Mouse (Mus musculus) neural tube, embryonic 11.5 days (tissue): ENCODE data around the gene Esrrg. TPM values are rescaled to one million over a fixed set of nuclear protein-coding genes. Genes with fewer than 3 reads are reported as not detected.

Source experiments
- ATAC-seq: fragments of 200-750 bp; cut with Nextera tagmentation; 2 replicates; pipeline ENCODE4 v1.8.0; 2017; ENCODE audit warnings: moderate number of reproducible peaks, mild to moderate bottlenecking, moderate TSS enrichment, moderate library complexity; ENCODE audit not compliant: insufficient read depth, low FRiP score, low TSS enrichment
- DNase-seq: peaks from one replicate; pipeline ENCODE4 v3.0.0-alpha.2; 2015; ENCODE audit warnings: low spot score
- H3K27ac ChIP-seq: fragments of 300-500 bp; sonication (generic); 2 replicates; pipeline ENCODE4 v1.5.1; 2014; ENCODE audit warnings: low read depth, mild to moderate bottlenecking, low read length
- H3K27me3 ChIP-seq: fragments of 300-500 bp; sonication (generic); 2 replicates; pipeline ENCODE4 v1.6.1; 2014; ENCODE audit warnings: mild to moderate bottlenecking, low read length, mixed read lengths; ENCODE audit not compliant: control insufficient read depth, insufficient read depth
- H3K36me3 ChIP-seq: fragments of 300-500 bp; sonication (generic); 2 replicates; pipeline ENCODE4 v1.6.1; 2014; ENCODE audit warnings: mild to moderate bottlenecking, low read length, moderate library complexity, mixed read lengths; ENCODE audit not compliant: control insufficient read depth, insufficient read depth
- H3K4me1 ChIP-seq: fragments of 300-500 bp; sonication (generic); 2 replicates; pipeline ENCODE4 v1.6.1; 2014; ENCODE audit warnings: low read length, mixed read lengths; ENCODE audit not compliant: control insufficient read depth, insufficient read depth
- H3K4me2 ChIP-seq: fragments of 300-500 bp; sonication (generic); 2 replicates; pipeline ENCODE4 v1.6.1; 2014; ENCODE audit warnings: low read depth, mild to moderate bottlenecking, moderate library complexity
- H3K4me3 ChIP-seq: fragments of 300-500 bp; sonication (generic); 2 replicates; pipeline ENCODE4 v1.5.1; 2014; ENCODE audit warnings: low read depth, low read length
- H3K9ac ChIP-seq: fragments of 300-500 bp; sonication (generic); 2 replicates; pipeline ENCODE4 v1.6.1; 2014; ENCODE audit warnings: mild to moderate bottlenecking, low read length
- H3K9me3 ChIP-seq: fragments of 300-500 bp; sonication (generic); 2 replicates; pipeline ENCODE4 v1.6.1; 2016; ENCODE audit warnings: low read length; ENCODE audit not compliant: control insufficient read depth
- WGBS: fragments of 180-500 bp; shearing (Covaris S2); extraction: QIAGEN DNeasy Blood & Tissue Kit; methylation state at CpG from one replicate; pipeline ENCODE4 v1.1.7; 2014; 5-methylcytosine and 5-hydroxymethylcytosine counted together
- polyA plus RNA-seq: library from polyadenylated mRNA; unstranded; fragments of >200 nt; fragmentation: Nextera tagmentation; extraction: Ambion mirVana; gene quantifications from 2 replicates; pipeline ENCODE4 v1.2.1, GENCODE M21; 2014

The Esrrg gene
- polyA plus RNA-seq, 1 experiment from 2014 or later, result 12.7 TPM

DNA sequence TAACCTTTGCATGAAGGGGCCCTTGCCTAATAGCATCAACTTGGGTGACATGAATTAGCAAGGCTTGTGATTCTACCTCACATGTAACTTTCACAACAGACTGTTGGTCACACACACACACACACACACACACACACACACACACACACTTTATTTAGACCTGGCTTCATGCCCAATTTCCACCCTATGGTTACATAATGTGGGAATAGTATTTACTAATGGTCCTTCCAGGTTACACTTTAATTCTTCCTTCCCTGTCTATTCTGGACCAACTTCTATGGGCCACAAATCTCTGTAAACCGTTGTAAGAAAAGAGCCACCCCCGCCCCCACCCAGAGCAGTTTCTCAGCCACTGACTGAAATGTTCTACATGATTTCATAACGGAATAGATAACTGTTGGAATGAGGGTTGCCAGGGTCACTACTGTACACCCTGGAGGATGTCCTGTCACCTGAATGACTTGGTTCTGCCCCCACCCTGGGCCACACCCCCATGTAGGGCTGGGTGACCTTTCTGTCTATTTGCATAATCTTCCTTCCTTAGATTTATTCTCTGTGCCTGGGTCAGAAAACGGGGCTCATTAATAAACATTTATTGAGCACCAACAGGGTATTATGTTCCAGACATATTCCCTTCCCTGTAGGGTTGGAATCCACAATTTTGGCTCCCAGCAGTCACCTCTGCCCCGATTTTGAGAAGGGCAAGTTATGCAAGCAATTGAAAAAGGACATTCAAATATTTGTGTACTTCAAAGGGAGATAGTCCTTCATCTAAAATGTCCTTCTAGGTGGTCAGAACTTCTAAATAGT, 154.3 kb downstream of the Esrrg start:
- Histone ChIP-seq H3K9ac (no peak overlapping the region), H3K4me1 (no peaks in the 10 kb centered on the region), H3K36me3 (no peaks in the 10 kb centered on the region), H3K27me3 (no peaks in the 10 kb centered on the region), H3K27ac (no peak overlapping the region), H3K4me3 (no peak overlapping the region), H3K9me3 (no peaks in the 10 kb centered on the region), H3K4me2 (no peak overlapping the region)
- DNase-seq (no peak), ATAC-seq (no peak)
- 79% methylated on average over 5 of the region's 5 CpGs for WGBS

DNA sequence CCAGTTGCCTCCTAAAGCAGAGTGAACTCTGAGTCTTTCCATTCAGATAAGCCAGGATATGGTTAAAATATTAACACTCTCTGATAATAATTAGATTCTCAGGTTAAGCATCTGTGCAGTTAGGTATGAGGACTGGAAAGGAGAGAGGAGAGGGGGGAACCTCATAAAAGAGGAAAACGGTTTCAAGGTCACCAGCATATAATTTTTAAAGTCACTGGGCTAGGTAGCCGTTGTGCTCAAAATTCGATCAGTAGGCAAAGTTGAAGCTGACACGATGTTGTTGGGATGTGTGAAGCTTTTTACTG, 154.8 kb downstream of the Esrrg start:
- H3K27ac ChIP-seq, result no peak overlapping the region
- H3K9me3 ChIP-seq, result no peaks in the 10 kb centered on the region
- no peak for ATAC-seq
- no peak overlapping the region for H3K4me3 ChIP-seq
- no peaks in the 10 kb centered on the region for H3K4me1 ChIP-seq
- H3K4me2 ChIP-seq, result no peak overlapping the region
- no peaks in the 10 kb centered on the region for H3K27me3 ChIP-seq
- no peak for DNase-seq
- no peaks in the 10 kb centered on the region for H3K36me3 ChIP-seq
- WGBS, result 79% methylated on average over 4 of the region's 4 CpGs
- no peak overlapping the region for H3K9ac ChIP-seq

DNA sequence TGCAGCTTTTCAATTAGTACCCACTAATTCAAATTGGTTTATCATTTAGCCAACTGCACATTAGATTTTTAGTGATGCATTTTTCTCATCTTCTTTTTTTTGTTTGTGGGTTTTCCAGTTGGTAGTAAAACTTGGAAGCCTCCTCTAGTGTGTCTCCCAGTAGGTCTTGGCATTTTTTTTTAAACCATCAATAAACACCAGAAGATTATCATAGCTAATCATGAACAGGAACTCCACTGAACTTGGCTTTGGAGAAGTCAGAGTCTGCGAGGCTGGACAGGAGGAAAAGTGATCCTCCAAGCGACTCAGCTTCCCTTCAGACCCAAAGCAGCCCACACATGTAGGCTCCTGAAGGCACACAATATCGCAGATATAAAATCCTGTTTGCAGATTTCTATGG, 155.2 kb downstream of the Esrrg start:
- Histone ChIP-seq H3K9me3 (no peaks in the 10 kb centered on the region), H3K36me3 (no peaks in the 10 kb centered on the region), H3K4me1 (no peaks in the 10 kb centered on the region), H3K4me2 (no peak overlapping the region), H3K4me3 (no peak overlapping the region), H3K27me3 (no peaks in the 10 kb centered on the region), H3K27ac (no peak overlapping the region), H3K9ac (no peak overlapping the region)
- DNase-seq (no peak), ATAC-seq (no peak)
- 85% methylated on average over 3 of the region's 3 CpGs for WGBS

DNA sequence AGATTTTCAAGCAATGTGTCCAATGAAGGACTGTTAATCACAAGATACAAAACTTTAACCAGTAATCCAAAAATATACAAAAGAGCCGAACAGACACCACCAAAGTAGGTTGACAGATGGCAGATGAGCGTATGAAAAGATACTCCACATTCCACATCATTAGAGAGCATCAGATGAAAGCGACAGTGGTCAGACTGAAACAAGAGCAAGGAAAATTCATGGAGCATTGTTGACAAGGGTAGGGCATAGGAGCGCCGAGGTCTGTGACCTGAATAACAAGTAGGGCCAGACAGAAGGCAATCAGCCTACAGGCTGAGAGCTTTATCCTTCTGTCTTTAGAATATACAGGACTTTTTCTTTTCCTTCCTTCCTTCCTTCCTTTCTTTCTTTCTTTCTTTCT, 157.0 kb downstream of the Esrrg start:
- Histone ChIP-seq H3K4me3 (no peak overlapping the region), H3K27ac (no peak overlapping the region), H3K4me2 (no peak overlapping the region), H3K27me3 (no peaks in the 10 kb centered on the region), H3K9ac (no peak overlapping the region), H3K4me1 (no peaks in the 10 kb centered on the region), H3K9me3 (no peaks in the 10 kb centered on the region), H3K36me3 (no peaks in the 10 kb centered on the region)
- 37% methylated on average over 5 of the region's 5 CpGs for WGBS
- peak; percentile 58; the same call in 1 of the 2 replicates for ATAC-seq
- DNase-seq, result no peak

DNA sequence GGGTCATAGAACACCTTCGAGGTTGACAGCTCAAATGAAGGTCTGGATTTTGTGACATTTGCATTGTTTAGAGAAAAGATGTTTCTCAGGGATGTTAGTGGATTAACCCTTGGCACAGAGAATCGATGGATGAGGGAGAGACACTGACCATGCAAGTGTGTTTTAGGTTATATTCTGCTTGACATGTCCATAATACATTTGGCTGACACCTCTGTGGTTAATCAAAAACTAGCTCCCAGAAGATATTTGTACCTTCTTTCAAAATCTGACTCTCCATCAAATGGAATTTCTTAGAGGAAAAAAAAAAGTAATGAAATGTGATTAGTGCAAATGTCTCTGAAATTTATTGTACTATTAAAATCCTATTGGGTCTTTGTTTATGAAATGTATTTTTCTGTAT, 158.8 kb downstream of the Esrrg start:
- H3K27me3 ChIP-seq, result no peaks in the 10 kb centered on the region
- WGBS, result 86% methylated on average over 2 of the region's 2 CpGs
- no peaks in the 10 kb centered on the region for H3K9me3 ChIP-seq
- no peaks in the 10 kb centered on the region for H3K4me1 ChIP-seq
- H3K9ac ChIP-seq, result no peak overlapping the region
- ATAC-seq, result no peak
- no peak for DNase-seq
- H3K4me2 ChIP-seq, result no peak overlapping the region
- H3K36me3 ChIP-seq, result no peaks in the 10 kb centered on the region
- no peak overlapping the region for H3K27ac ChIP-seq
- H3K4me3 ChIP-seq, result no peak overlapping the region

DNA sequence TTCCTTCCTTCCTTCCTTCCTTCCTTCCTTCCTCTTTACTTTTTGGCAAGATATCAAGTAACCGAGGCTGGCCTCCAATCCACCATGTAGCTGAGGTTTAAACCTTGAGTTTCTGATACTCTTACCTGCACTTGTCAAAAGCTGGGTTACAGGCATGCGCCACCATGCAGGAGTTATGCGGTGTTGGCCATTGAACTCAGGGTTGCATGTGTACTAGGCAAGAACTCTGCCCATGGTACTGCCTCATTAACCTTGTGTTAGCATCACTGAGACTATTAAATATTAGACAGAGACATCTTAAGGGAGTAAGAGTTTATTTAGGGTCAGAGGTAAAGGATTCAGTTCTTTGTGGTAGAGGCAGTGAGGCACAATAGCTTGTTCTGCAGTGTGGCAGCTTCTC, 161.6 kb downstream of the Esrrg start:
- H3K4me3 ChIP-seq, result no peak overlapping the region
- WGBS, result 89% methylated on average over 3 of the region's 3 CpGs
- no peak for ATAC-seq

DNA sequence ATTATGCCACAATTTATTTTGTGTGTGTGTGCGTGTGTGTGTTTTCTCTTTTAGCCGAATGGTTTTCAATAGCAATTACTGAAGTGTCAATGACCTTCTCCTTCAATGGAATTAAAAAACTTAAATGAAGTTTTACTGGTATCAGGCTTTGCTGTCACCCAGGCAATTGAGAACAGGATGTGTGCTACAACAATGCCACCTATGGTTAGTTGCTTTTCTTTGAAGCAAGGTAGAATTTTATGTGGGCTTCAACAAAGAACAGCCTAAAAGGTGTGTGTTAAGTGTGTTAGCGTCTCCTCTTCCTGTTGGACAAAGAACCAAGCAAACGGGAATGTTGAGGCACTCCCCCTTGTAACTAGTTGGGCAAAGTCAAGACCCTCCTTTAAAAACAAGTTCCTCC, 162.5 kb downstream of the Esrrg start:
- H3K36me3 ChIP-seq, result no peaks in the 10 kb centered on the region
- DNase-seq (no peak), ATAC-seq (no peak)
- H3K4me3 ChIP-seq, result no peak overlapping the region
- no peak overlapping the region for H3K9ac ChIP-seq
- H3K27me3 ChIP-seq, result no peaks in the 10 kb centered on the region
- H3K4me1 ChIP-seq, result no peaks in the 10 kb centered on the region
- H3K9me3 ChIP-seq, result no peaks in the 10 kb centered on the region
- WGBS, result 68% methylated on average over 4 of the region's 4 CpGs
- no peak overlapping the region for H3K27ac ChIP-seq
- no peak overlapping the region for H3K4me2 ChIP-seq

More for the DNA sequence above, 161.6 kb downstream of the Esrrg start:
- no peak for DNase-seq
- Histone ChIP-seq H3K27me3 (no peaks in the 10 kb centered on the region), H3K4me1 (no peaks in the 10 kb centered on the region), H3K9ac (no peak overlapping the region), H3K27ac (no peak overlapping the region), H3K4me2 (no peak overlapping the region), H3K9me3 (no peaks in the 10 kb centered on the region), H3K36me3 (no peaks in the 10 kb centered on the region)

DNA sequence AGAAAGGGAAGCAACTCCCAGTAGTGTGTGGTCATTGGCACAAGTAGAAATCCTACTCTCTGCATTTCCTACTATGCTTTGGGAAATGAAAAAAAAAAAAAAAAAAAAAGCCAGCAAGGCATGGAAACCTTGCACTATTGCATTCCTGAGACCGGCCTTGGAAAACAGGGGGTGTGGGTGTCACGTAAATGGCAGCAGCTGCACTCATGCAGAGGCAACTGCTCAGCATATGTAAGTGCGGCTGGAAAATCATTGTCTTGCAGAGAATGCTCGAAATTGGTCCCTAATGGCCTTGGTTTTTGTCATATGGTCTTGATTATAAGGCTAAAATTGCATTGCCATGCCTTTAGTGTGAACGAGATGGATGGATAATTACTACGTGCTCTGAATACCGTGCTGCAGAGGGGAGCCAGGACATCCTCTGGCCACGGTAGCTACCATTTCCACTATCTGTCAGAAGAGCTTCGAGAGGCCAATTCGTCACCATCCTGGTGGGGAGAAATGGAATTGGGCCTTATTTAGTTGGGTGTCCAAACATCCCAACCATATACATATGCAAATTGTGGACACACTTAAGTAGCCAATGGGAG, 171.1 kb downstream of the Esrrg start:
- peak; percentile 45; the same call in 1 of the 2 replicates for ATAC-seq
- no peaks in the 10 kb centered on the region for H3K27me3 ChIP-seq
- H3K4me1 ChIP-seq, result 0 out of 2 replicates have a peak, but pooled peaks cover 3% of the 10 kb centered on the region
- DNase-seq, result peak; percentile 21
- no peak overlapping the region for H3K27ac ChIP-seq
- H3K36me3 ChIP-seq, result no peaks in the 10 kb centered on the region
- H3K9me3 ChIP-seq, result no peaks in the 10 kb centered on the region
- WGBS, result 56% methylated on average over 10 of the region's 10 CpGs
- no peak overlapping the region for H3K9ac ChIP-seq
- H3K4me2 ChIP-seq, result no peak overlapping the region
- no peak overlapping the region for H3K4me3 ChIP-seq

DNA sequence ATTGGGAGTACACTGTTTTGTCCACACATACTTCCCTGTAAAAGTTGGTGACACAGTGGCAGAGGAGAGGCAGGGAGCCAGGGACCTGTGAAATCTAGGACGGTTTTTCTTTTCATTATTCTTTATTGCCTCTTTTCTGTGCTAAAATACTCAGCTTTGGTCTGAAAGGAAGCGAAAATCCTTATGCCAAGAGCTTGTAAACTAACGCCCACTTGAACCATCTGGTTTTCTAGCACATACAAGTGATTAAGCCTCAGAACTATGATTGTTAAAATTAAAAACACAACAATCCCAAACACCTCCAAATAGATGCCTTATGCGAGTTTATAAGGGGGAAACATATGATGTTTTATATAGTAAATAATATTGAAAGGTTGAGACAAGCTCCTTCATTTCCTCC, 176.6 kb downstream of the Esrrg start:
- Histone ChIP-seq H3K36me3 (no peaks in the 10 kb centered on the region), H3K4me3 (no peak overlapping the region), H3K4me2 (no peak overlapping the region), H3K27me3 (no peaks in the 10 kb centered on the region), H3K9me3 (no peaks in the 10 kb centered on the region), H3K4me1 (0 out of 2 replicates have a peak, but pooled peaks cover 2% of the 10 kb centered on the region), H3K27ac (no peak overlapping the region), H3K9ac (no peak overlapping the region)
- ATAC-seq, result no peak
- DNase-seq, result no peak
- WGBS, result 86% methylated on average over 4 of the region's 4 CpGs
